Mouse (Mus musculus) adrenal gland, adult (tissue): Measurements from ENCODE around the gene Apoc1.
A peak's percentile ranks its signal among the peaks of the same experiment; 100 is the strongest.

Experiments used
- DNase-seq, 2 experiments: peaks; one replicate each; pipeline ENCODE4 v3.0.0; 2022 to 2023; ENCODE audit warnings: low spot score in 1 of 2; ENCODE audit not compliant: inconsistent age in 2 of 2

Apoc1 gene

DNA sequence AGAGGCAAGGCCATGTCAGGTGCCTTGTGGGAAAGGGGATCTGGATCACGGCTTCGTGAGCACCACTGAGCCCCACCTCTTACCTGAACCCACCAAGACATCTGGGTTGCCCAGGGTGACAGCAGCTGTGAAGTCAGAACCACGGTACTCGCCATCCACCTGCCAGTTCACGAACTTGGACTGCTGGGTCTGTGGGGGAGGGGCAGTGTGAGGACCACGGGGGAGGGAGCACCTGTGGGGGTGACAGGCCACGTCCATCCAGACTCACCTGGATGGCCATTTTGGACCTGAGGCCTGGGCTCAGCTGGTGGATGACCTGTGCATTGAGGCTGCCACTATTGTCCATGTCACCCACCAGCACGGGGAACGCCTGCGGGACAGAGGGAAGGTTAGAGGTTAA lies 18.2 kb upstream of the Apoc1 start:
- DNase-seq: no peak

GRCm38 (mm10) chr7:19705271-19705670 lies 12.8 kb upstream of the Apoc1 start:
- no peak for DNase-seq

- no peak for DNase-seq
Observed at GRCm38 (mm10) chr7:19704475-19704874, 12.0 kb upstream of the Apoc1 start.

DNA sequence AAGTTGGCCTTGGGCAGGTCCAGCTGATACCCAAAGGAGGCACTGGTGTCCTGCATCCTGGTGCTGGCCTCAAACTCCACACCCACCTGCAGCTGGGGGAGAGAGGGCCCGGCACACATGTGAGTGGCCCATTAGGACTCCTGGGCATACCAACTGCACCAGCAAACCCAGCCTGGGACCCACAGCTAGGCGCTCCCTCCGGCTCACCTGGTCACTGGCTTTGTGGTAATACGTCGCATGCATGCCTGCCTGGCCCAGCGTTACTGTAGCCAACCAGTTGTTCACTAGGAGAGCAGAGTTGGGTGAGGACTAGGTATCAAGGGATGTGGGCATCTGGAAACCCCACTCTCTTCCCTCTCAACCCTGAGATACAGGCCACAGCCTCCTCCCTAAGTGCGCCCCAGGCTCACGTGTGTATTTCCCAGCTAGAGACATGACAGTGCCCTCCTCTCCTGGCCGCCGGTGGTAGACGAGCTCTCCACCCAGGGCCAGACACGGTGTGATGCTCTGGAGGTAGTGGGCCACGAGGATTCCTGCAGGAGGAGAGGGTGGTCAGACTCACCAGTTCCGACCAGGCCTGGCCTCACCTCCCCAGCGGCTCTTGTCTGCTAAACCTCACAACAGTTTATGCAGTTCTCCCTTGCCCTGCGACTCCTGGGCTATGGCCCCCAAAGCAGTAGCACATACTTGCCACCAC lies 10.5 kb upstream of the Apoc1 start:
- no peak for DNase-seq

DNA sequence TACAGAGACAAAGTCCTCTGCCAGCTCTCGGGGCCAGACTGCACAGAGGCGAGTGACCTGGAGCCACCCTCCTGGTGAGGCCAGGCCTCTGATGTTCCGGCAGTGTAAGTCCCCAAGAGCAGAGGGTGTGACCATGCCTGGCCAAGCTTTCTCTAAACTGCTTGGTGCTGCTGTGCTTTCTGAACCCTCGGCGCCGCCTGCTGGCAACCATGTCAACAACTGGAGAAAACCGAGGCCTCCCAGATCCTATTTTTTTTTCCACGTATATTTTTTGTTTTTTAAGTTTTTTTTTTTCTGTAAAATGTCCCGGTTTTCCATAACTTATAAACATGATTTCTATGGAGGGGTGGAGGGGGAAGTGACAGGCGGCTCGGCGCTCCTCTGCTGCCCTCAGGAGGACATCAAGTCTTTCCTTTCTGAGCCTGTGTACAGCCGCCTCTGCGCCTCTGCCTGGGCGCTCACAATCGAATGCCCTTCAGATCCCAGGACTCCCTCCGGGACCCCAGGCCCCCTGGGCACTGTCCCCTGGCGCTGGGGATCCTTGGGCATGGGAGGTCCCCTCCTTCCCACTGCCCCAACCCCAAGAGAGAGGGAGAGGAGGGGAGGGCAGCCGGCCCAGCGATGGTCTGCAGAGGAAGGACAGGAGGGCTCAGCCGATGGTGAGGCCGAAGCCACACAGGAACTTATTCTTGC lies 8.8 kb upstream of the Apoc1 start:
- DNase-seq: peak; percentile 78 to 88

- peak in 1 of 2 experiments; percentile 45 for DNase-seq
Observed at GRCm38 (mm10) chr7:19700299-19701068, 8.0 kb upstream of the Apoc1 start.

- DNase-seq: no peak
Observed at GRCm38 (mm10) chr7:19699827-19700148, 7.3 kb upstream of the Apoc1 start.

GRCm38 (mm10) chr7:19698907-19699826 lies 6.7 kb upstream of the Apoc1 start, which contains the start of gene Apoe:
TSS of gene Apoe (minus strand) at chr7:19699188.
- peak; percentile 73 to 84 for DNase-seq

- peak in 1 of 2 experiments; percentile 69 for DNase-seq
Observed at GRCm38 (mm10) chr7:19697949-19698906, 5.8 kb upstream of the Apoc1 start.

GRCm38 (mm10) chr7:19696336-19696873 lies 3.9 kb upstream of the Apoc1 start:
- DNase-seq: no peak

DNA sequence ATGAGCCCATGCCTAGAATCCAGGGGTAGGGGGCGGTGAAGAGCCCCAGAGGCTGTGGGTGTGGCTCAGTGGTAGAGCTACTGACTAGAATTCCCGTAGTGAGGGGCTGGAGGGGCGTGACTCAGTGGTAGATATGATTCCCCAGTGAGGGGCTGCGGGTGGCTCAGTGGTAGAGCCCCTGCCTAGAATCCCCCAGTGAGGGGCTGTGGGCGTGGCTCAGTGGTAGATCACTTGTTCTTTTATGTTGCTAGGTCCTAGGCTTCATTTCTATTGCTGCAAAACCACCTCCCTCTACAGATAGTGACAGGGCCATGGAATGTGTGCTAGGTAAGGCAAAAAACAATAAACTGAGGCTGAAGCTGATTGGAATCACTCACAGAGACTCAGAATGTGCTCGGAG lies 3.4 kb upstream of the Apoc1 start:
- DNase-seq: no peak

- DNase-seq: peak in 1 of 2 experiments; percentile 32
Observed at GRCm38 (mm10) chr7:19695213-19695594, 2.7 kb upstream of the Apoc1 start.

- DNase-seq: peak in 1 of 2 experiments; percentile 65
Observed at GRCm38 (mm10) chr7:19694336-19695212, 2.1 kb upstream of the Apoc1 start.

DNA sequence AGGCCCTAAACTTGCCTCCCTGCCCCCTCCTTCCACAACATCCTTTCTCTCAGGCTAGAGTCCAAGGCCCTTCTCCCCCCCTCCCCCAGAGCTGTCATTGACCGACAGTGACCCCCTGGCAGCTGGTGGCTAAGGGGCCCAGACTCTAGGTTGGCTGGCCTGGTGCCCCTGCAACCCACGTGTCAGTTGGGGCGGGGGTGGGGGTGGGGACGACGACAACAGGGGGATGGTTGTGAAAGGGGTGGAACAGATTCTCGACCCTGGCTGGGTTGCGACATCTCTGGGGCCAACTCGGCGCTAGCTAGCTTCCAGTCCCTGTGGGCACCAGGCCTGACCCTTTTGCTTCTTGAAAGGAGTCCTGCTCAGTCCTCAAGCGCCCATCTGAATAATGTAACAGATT lies 961 bp upstream of the Apoc1 start:
- DNase-seq: peak; percentile 56 to 86

- DNase-seq: peak in 1 of 2 experiments; percentile 45
Observed at GRCm38 (mm10) chr7:19691434-19691833, 1.0 kb downstream of the Apoc1 start.

DNA sequence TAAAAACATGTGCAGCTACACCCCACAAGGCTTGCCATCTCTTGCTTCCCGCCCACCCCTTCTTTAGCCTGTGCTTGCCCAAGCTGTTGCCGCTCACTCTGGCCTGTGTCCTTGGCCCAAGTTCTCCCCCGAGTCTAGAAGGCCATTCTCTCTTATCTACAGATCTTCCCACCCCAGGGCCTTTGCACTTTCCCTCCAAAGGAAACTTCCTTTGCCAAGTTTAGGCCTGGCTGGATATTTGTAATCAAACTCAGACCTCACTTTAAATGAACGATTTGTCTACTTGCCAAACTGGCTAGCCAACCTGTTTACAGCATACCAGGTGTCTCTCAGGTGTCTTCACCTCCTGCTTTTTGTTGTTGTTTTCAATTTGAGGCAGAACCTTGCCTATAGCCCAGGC lies 1.6 kb downstream of the Apoc1 start:
- no peak for DNase-seq

DNA sequence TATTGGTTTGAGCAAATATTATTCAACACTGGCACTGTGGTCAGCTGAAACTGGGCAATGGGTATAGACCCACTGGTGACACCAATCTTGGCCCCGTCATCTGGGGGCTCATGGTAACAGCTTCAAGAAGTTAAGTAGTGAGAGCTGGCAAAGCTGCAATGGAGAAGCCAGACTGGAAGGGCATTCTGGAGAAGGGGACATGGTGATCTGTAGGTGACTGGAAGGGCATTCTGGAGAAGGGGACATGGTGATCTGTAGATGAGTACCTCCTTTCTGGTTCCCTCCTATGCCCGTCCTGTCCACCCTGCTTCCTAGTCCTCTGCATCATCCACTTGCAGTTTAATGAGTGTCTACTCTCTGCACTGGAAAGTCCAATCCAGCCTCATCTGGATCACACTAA lies 3.8 kb downstream of the Apoc1 start:
- DNase-seq: no peak

GRCm38 (mm10) chr7:19688101-19688500 lies 4.4 kb downstream of the Apoc1 start:
- DNase-seq: no peak
